Comparison of ENCODE assay signal across 21 mouse cellular contexts in genomic region chr12:69838376-69838775, GRCm38 (mm10). TPM values are rescaled to one million over a fixed set of nuclear protein-coding genes. Genes with fewer than 3 reads are reported as not detected.
DNase-seq lines count a peak whose midpoint lies in the region; ATAC-seq and TF ChIP-seq lines count a peak whose summit lies in the region.
"Had no signal": no experiment of that assay in that cellular context is flagged by ENCODE, and none has a peak within 500 bp of the region (broad histone marks: within the 10 kb centered on the region; RNA-seq: fewer than 3 reads in every experiment).

No protein-coding gene starts in this region.

- no peak overlapping the region for H3K4me3 ChIP-seq in CH12.LX (replicated peaks in 1 of 3; ENCODE audit: low read depth in 2 of 3, low read length in 2 of 3, poor library complexity in 1 of 3)
- H3K4me3 ChIP-seq: embryonic facial prominence, embryonic 10.5 days; forebrain, embryonic 13.5 days; neural tube, embryonic 13.5 days had no signal

- no peak overlapping the region for H3K27ac ChIP-seq in CH12.LX (ENCODE audit: insufficient read depth, low read depth)
- H3K27ac ChIP-seq: embryonic facial prominence, embryonic 10.5 days; forebrain, embryonic 13.5 days; neural tube, embryonic 13.5 days had no signal

- no peak overlapping the region for H3K9ac ChIP-seq in CH12.LX (ENCODE audit: insufficient read depth, low read depth)
- H3K9ac ChIP-seq: forebrain, embryonic 13.5 days; neural tube, embryonic 13.5 days had no signal

- TF ChIP-seq CTCF in CH12.LX (conservative IDR thresholded peaks at IDR 0.05 in 1 of 2, IDR thresholded peaks at IDR 0.05 in 1 of 2; ENCODE audit: low read depth in 2 of 2, low read length in 2 of 2), result no peak

- TF ChIP-seq POLR2A in CH12.LX (IDR thresholded peaks at IDR 0.05; ENCODE audit: low read depth, low read length), result no peak

- ATAC-seq in inflammation-experienced regulatory T-cells, adult 6 months, result peak; percentile 78
- ATAC-seq: forebrain, embryonic 13.5 days; hindbrain, embryonic 16.5 days; Patski had no signal

- peaks cover 0 to 19% of the 10 kb centered on the region in 2 experiments; a peak in 2 of 4 replicates for H3K4me1 ChIP-seq in CH12.LX (ENCODE audit: control insufficient read depth in 1 of 2, insufficient read depth in 2 of 2)
- H3K4me1 ChIP-seq: embryonic facial prominence, embryonic 10.5 days; forebrain, embryonic 13.5 days; neural tube, embryonic 13.5 days had no signal

- TF ChIP-seq RAD21 in CH12.LX (IDR thresholded peaks at IDR 0.05; ENCODE audit: low read depth, low read length), result no peak

- TF ChIP-seq EP300 in CH12.LX (IDR thresholded peaks at IDR 0.05; ENCODE audit: low read length), result no peak

- in situ Hi-C loops in CH12.LX (cut with MboI; ENCODE audit: low pct_ligation_motif_present, low pct_unique_long_range_greater_than_20kb, low sequenced_read_pairs), result loop anchor here (5.0 kb wide), 1 partner anchor 44 kb away; no protein-coding TSS in a partner anchor

- dilution Hi-C loops in CH12.LX (cut with MboI; ENCODE audit: extremely low pct_ligation_motif_present, extremely low pct_unique_long_range_greater_than_20kb, low sequenced_read_pairs), result no loop called here

- no peaks in the 10 kb centered on the region for H3K79me2 ChIP-seq in CH12.LX (replicated peaks; ENCODE audit: control insufficient read depth, extremely low read depth, insufficient read depth, poor library complexity, severe bottlenecking)

- no peaks in the 10 kb centered on the region for H3K9me3 ChIP-seq in CH12.LX (replicated peaks; ENCODE audit: low read length)
- H3K9me3 ChIP-seq: embryonic facial prominence, embryonic 10.5 days; forebrain, embryonic 13.5 days; neural tube, embryonic 13.5 days had no signal

- H3K27me3 ChIP-seq in CH12.LX (replicated peaks), result no peaks in the 10 kb centered on the region
- H3K27me3 ChIP-seq: forebrain, embryonic 13.5 days; neural tube, embryonic 13.5 days; Patski had no signal

- peak; percentile 25 for DNase-seq in CD4-positive helper T cell, adult 2 months (ENCODE audit: low read depth, low spot score)
- peak; percentile 43 for DNase-seq in CH12.LX (ENCODE audit: extremely low read depth)
- peak; percentile 38 to 41 for DNase-seq in thymus, postnatal 10 days (ENCODE audit: low spot score in 2 of 2)
- DNase-seq in right cerebral cortex, postnatal 36 days (ENCODE audit: low spot score in 2 of 2), result no peak
- DNase-seq in cerebellum, adult 18-20 months, result no peak
- no peak for DNase-seq in cerebellum, adult 8-10 months
- DNase-seq: cerebellum, adult 11 months; cerebellum, postnatal 36 days; heart, postnatal 4 days; kidney, adult 8-10 months; kidney, postnatal 25 days; liver; lung, adult 2 months; lung, postnatal 36 days had no signal

- H3K36me3 ChIP-seq in CH12.LX (replicated peaks in 1 of 2; ENCODE audit: control insufficient read depth in 1 of 2, insufficient read depth in 1 of 2, low read length in 1 of 2), result peaks cover 4 to 45% of the 10 kb centered on the region in 2 experiments

- no peak overlapping the region for H3K4me2 ChIP-seq in CH12.LX (ENCODE audit: insufficient read depth, low read depth, poor library complexity, severe bottlenecking)
- H3K4me2 ChIP-seq: forebrain, embryonic 13.5 days; midbrain, embryonic 11.5 days; neural tube, embryonic 13.5 days had no signal

TF ChIP-seq in CH12.LX, 34 proteins besides CTCF, POLR2A, EP300 and RAD21:
- TF ChIP-seq SMC3 (IDR thresholded peaks at IDR 0.05; ENCODE audit: low read depth, low read length) (no peak), ZMIZ1 (IDR thresholded peaks at IDR 0.05; ENCODE audit: low read depth, low read length) (no peak), ELF1 (IDR thresholded peaks at IDR 0.05; ENCODE audit: low read depth, low read length) (no peak), ETS1 (conservative IDR thresholded peaks at IDR 0.05; ENCODE audit: low read depth, low read length) (no peak), ZC3H11A (IDR thresholded peaks at IDR 0.05; ENCODE audit: low read depth, low read length) (no peak), CHD1 (IDR thresholded peaks at IDR 0.05; ENCODE audit: low read depth, low read length) (no peak), PAX5 (IDR thresholded peaks at IDR 0.05; ENCODE audit: low read length) (no peak), MAFK (IDR thresholded peaks at IDR 0.05; ENCODE audit: insufficient replicate concordance, low read length) (no peak)
TF ChIP-seq in CH12.LX: peak in this region for 0.

RNA-seq across cellular contexts. Expression of gene Cdkl1, which starts 47.3 kb away (rescaled TPM):
- total RNA-seq in CH12.LX (2012; rRNA removed) (not detected in 2 replicates), CH12.LX (2014; rRNA removed) (0.14 TPM in 1 of 2 replicates, not detected in the other)
- polyA plus RNA-seq in CH12.LX (2012; ENCODE audit: insufficient read length, low read depth), result 0.31 TPM in 1 of 2 replicates, not detected in the other
- not detected for polyA plus RNA-seq in inflammation-experienced regulatory T-cells, adult 6 months (2017; shearing (Covaris generic))

RNA-seq across cellular contexts. Expression of gene Atl1, which starts 54.0 kb away (rescaled TPM):
- total RNA-seq in CH12.LX (2012; rRNA removed) (0.55 and 0.64 TPM in 2 replicates), CH12.LX (2014; rRNA removed) (0.31 and 0.51 TPM in 2 replicates)
- 0.52 and 0.74 TPM in 2 replicates for polyA plus RNA-seq in CH12.LX (2012; ENCODE audit: insufficient read length, low read depth)
- under 1 TPM; 0.10 to 0.75 (median 0.42) TPM for polyA plus RNA-seq in inflammation-experienced regulatory T-cells, adult 6 months (2017; shearing (Covaris generic))

RNA-seq across cellular contexts. Expression of gene Map4k5, which starts 54.6 kb away (rescaled TPM):
- 7.8 and 9.6 TPM in 2 replicates for total RNA-seq in CH12.LX (2012; rRNA removed)
- 12.5 and 14.0 TPM in 2 replicates for total RNA-seq in CH12.LX (2014; rRNA removed)
- 12.5 and 13.5 TPM in 2 replicates for polyA plus RNA-seq in CH12.LX (2012; ENCODE audit: insufficient read length, low read depth)
- 1 to 10 TPM; 1.1 to 4.8 (median 4.6) TPM for polyA plus RNA-seq in inflammation-experienced regulatory T-cells, adult 6 months (2017; shearing (Covaris generic))

Comparison
In these comparisons a context has a peak if more than half of its experiments do, and no peak if none do; other contexts are left out.
1. DNase-seq: peak in CD4-positive helper T cell, adult 2 months (single experiment), CH12.LX (single experiment) and thymus, postnatal 10 days (2 of 2); none in right cerebral cortex, postnatal 36 days (0 of 2), cerebellum, adult 18-20 months (0 of 2) and cerebellum, adult 8-10 months (single experiment).